Mouse (Mus musculus) testis, postnatal 14 days (tissue): ENCODE data around the gene Zkscan2.
A peak's percentile ranks its signal among the peaks of the same experiment; 100 is the strongest.

Source experiments
- DNase-seq: peaks from one replicate; pipeline ENCODE4 v3.0.0; 2021; ENCODE audit warnings: low spot score

Zkscan2 gene

DNA sequence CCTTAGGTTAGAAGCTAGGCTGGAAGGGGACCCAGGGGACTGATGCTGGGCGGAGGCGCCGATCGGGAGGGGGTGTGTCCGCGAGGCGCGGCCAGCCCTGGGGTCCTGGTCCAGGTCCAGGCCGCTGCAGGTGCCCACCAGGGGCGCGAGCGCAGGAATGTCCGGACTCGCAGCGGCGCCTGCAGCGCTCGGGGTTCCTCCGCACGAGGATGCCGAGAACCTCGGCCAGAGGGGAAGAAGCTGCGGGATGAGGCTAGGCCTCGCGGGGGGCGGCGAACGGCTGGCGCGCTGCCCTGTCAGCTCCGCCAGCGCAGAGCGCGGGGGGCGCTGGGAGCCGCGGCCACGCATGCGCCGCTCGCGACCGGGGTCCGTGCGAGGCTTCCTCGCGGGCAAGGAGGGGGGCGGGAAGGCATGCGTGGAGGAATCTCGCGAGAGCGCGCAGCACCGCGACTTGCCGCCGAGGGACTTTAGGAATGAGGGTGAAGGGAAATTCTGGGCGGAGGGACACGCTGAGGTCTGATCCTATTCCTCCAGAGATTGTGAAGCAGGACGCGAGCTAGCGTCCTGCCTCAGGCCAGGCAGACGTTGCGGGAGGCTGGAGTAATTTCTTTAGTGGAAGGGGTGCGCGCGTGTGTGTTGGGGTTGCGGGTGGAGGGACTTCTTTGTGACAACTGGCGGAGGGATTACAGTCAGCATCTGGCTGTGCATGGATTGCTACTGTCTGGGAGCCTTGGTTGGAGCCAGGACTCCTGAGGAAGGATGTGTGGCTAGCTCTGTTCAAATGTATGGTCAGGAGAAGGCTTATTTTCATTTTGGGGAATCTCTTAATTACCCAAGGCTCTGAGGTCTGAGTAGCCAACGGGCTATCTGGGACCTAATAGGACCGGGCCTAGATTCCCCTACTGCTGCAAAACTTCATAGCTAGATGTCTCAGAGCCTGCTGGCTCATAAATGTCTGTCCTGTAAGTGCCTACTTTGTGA, at the start of gene Zkscan2:
Zkscan2 (minus strand) TSS at position 211 of the 981 bp plus-strand sequence.
- peak; percentile 96 for DNase-seq

DNA sequence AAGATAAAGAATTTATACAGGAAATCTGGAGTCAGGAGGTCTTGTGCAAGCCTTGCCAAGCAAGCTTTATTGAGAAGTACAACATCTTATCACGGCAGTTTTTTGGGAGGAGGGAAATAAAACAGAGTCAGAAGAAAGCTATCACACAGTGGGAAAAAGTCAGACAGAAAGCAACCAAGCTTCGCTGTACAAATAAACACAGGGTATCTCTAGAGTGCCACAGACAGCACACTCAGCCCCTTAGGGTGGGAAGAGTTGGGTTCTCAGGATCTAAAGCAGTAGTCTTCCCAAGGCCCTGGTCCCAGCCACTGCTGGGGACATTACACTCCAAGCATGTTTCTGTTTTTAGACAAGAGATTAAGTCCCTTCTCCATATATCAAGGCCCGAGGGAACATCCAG, 28.9 kb upstream of the Zkscan2 start:
- DNase-seq = no peak

DNA sequence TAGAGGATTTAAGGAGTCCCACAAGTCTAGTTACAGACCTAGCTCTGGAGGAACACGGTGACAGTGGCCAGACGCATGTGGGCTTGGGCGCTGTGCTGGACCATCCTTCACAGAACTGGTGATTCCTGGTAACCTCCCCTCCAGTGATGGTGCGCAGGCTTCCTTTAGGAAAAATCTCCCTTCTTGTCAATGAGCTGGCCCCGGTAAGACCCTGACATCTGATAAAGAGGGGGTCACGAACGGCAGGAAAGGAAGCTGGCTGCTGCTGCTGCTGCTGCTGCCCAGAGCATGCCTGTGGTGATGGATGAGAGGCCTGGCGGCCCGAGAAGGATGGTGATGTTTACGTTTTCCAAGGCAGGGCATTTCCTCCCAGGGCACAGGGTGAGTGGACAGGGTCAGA, 25.5 kb upstream of the Zkscan2 start:
- DNase-seq = no peak

GRCm38 (mm10) chr7:123524218-123524861, 24.1 kb upstream of the Zkscan2 start:
- DNase-seq = no peak

GRCm38 (mm10) chr7:123507946-123508345, 7.7 kb upstream of the Zkscan2 start:
- no peak for DNase-seq

DNA sequence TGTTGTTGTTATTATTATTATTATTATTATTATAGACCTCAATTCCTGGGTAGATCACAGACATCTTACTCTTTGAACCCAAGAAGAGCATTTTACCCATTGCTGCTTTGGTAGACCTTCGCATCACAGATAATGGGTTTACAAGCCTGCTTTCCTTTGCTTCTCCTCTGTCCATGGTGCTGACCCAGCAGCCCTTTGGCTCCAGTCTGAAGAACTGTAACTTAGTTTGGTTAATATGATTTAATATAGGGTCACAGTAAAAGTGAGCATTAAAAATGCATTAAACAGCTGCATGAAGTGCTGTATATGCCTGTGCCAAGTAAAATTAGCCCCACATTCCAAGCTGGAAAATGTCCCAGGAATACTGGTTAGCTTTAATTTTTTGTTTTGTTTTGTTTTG, 3.1 kb upstream of the Zkscan2 start:
- DNase-seq = peak; percentile 41

GRCm38 (mm10) chr7:123499481-123500238, 589 bp downstream of the Zkscan2 start:
- DNase-seq = no peak

GRCm38 (mm10) chr7:123487703-123488102, 12.5 kb downstream of the Zkscan2 start:
- DNase-seq = no peak

- no peak for DNase-seq
Observed at GRCm38 (mm10) chr7:123467961-123468360, 32.3 kb downstream of the Zkscan2 start.

- no peak for DNase-seq
Observed at GRCm38 (mm10) chr7:123465692-123466387, 34.4 kb downstream of the Zkscan2 start.

GRCm38 (mm10) chr7:123463569-123463968, 36.7 kb downstream of the Zkscan2 start:
- DNase-seq = no peak

DNA sequence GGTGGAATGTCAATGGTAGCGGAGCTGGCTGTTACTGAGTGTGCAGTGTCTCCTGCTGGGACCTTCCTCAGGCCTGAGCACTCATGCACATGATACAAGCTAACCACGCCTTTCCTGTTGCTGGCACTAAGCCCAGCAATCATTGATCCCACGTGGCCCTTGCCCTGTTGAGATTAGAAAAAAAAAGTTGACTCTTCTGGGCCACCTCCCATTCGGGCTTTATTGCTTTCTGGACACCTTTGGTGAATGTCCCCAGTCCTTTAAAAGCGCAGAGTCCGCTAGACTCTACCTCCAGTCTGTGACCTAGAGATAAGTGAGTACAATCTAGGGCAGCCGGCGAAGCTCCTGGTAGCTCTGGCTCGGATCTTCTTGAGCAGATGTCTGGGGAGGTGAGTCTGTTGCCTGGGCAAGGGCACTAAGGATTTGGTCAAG, 38.2 kb downstream of the Zkscan2 start, which contains the start of gene Aqp8:
Aqp8 (plus strand) TSS at position 222 of the 432 bp plus-strand sequence.
- peak; percentile 35 for DNase-seq

DNA sequence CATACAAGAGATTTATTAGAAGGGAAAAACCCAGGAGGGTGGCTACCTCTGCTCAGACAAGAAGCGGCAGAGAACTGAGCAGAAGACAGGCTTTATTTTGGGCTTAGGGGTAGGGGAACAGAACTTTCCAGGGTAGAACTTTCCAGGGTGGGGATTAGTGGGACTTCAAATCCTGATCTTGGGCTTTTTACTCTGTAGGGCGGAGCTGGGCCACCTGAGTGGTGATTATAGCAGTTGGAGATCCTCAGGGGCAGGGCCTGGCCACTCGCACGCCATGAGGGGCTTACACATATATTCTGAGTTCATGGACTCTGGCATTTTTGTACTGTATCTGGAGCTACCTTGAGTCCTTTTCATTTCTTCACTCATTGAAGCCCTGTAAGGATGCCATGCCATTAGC, 38.9 kb downstream of the Zkscan2 start:
- DNase-seq = no peak

GRCm38 (mm10) chr7:123459247-123459646, 41.0 kb downstream of the Zkscan2 start:
- peak; percentile 20 for DNase-seq

- DNase-seq = no peak
Observed at GRCm38 (mm10) chr7:123458309-123458708, 41.9 kb downstream of the Zkscan2 start.

DNA sequence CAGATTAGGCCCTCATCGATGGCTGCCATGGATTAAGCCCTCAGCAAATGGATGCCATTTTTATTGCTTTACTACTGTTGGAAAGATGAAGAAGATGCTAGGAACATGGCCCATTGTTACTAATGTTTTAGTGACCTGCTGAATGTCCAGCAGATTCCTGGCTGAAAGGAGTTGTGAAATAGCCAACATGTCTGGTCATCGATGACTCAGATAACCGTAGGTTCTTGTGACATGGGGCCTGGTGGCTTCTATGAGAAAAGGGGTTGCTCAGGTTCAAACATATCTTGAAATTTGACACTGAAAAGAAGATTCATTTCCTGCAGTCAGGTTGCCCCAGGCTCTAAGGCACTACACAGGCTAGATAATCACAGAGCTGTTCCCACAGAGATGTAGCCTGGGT, 45.2 kb downstream of the Zkscan2 start:
- no peak for DNase-seq

- no peak for DNase-seq
Observed at GRCm38 (mm10) chr7:123453066-123453465, 47.2 kb downstream of the Zkscan2 start.

DNA sequence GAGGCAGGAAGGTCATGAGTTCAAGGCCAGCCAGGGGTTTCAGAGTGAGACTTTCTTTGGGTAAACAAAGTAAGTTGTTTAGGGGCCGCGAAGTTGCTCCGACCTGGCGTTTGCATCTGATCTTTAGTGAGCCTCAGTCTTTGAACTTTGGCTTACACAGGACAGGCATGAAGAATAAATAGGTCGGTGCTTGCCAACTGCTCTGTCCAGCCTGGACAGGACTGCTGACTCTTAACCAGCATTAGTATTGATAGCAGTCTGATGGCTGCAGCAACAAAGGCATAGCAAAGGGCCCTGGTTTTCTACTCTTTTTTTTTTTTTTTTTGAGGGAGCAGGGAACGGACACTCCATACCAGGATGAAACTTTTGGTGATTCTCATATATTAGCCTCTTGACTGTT, 47.7 kb downstream of the Zkscan2 start:
- DNase-seq = no peak

- DNase-seq = no peak
Observed at GRCm38 (mm10) chr7:123450515-123450914, 49.7 kb downstream of the Zkscan2 start.

GRCm38 (mm10) chr7:123449676-123450075, 50.6 kb downstream of the Zkscan2 start:
- DNase-seq = no peak

GRCm38 (mm10) chr7:123448794-123449193, 51.5 kb downstream of the Zkscan2 start:
- no peak for DNase-seq

DNA sequence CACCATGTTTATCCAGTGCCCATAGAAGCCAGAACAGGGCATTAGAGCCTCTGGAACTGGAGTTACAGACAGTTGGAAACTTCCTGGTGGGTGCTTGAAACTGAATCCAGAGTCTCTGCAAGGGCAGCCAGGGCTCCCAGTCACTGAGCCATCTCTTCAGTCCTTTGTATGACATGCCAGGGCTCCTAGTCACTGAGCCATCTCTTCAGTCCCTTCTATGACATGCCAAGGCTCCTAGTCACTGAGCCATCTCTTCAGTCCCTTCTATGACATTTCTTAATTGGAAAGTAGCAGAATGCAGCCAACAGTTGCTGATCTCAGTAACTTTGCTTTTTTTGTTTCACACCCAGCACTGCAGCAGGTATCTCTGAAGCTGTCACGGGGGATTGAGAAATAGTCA, 58.2 kb downstream of the Zkscan2 start:
- DNase-seq = no peak
